Comparison of ENCODE assay signal across 8 mouse cellular contexts in the genomic region with DNA sequence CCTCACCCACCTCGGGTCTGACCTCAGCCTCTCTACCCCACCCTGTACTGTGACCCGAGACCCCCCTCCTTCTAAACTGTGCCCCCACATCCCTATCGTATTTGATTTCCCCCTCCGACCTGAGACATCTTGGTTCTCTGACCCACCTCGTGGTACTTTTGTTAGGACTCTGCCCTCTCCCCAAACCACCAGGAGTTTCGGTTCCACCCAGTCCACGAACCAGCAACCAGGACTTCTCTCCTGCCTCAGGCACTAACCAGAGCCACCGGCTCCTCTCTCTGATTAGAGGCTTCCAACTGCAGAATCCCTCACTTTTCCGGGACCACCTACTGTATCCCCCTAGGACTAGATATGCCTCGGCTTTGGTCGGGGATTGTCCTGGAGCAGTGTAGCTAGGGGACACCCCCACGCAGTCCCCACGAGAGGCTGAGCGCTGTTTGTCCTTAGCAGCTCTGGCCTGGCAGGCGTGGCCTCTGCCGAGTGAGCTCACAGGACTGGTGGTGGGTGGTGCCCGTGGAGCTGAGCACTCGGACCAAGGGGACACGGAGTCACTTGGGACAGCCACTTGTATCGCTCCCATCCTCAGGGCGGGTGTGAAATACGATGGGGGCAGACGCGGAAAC. TPM values are rescaled to one million over a fixed set of nuclear protein-coding genes. Genes with fewer than 3 reads are reported as not detected.
DNase-seq lines count a peak whose midpoint lies in the region; ATAC-seq and TF ChIP-seq lines count a peak whose summit lies in the region.

No protein-coding gene starts in this region.

- no peak for ATAC-seq in heart, embryonic 14.5 days (ENCODE audit: insufficient number of reproducible peaks, insufficient read depth, low FRiP score, low read depth)
- ATAC-seq in limb, embryonic 15.5 days (ENCODE audit: insufficient number of reproducible peaks, low FRiP score, low TSS enrichment, low read depth): no peak
- 0 out of 2 replicates have a peak, but pooled peaks have one; percentile 10 for ATAC-seq in neural tube, embryonic 13.5 days (ENCODE audit: low read depth)

- H3K9ac ChIP-seq in heart, embryonic 14.5 days (ENCODE audit: low read length): peak overlapping the region; percentile 31; the same call in 1 of the 2 replicates
- H3K9ac ChIP-seq in limb, embryonic 15.5 days: no peak overlapping the region
- peak overlapping the region; percentile 10; the same call in 1 of the 2 replicates for H3K9ac ChIP-seq in neural tube, embryonic 13.5 days

- TF ChIP-seq CTCF in left cerebral cortex, adult 2 months (IDR thresholded peaks at IDR 0.05): no peak

- DNase-seq in left cerebral cortex, adult 2 months (ENCODE audit: extremely low spot score in 1 of 2, low spot score in 2 of 2): no peak
- no peak for DNase-seq in left cerebral cortex, adult 8-10 months (ENCODE audit: low spot score in 2 of 2)
- DNase-seq in layer of hippocampus, adult 8-10 months (ENCODE audit: low spot score in 2 of 2): no peak
- DNase-seq in right cerebral cortex, postnatal 25 days: no peak
- DNase-seq in embryo, embryonic 10.5 days (ENCODE audit: low spot score): no peak

- H3K36me3 ChIP-seq in heart, embryonic 14.5 days (ENCODE audit: control insufficient read depth, insufficient read depth, low read length): peaks cover 20% of the 10 kb centered on the region
- peaks cover 11% of the 10 kb centered on the region; the same call in 1 of the 2 replicates for H3K36me3 ChIP-seq in limb, embryonic 15.5 days
- H3K36me3 ChIP-seq in neural tube, embryonic 13.5 days: peaks cover 10% of the 10 kb centered on the region

- intact Hi-C loops in left cerebral cortex, adult 2 months (cut with DNase I): no loop called here

- peaks cover 72% of the 10 kb centered on the region for H3K27me3 ChIP-seq in heart, embryonic 14.5 days (ENCODE audit: control insufficient read depth, insufficient read depth, low read length)
- H3K27me3 ChIP-seq in limb, embryonic 15.5 days: peaks cover 84% of the 10 kb centered on the region
- H3K27me3 ChIP-seq in neural tube, embryonic 13.5 days: peaks cover 75% of the 10 kb centered on the region

- peak overlapping the region; percentile 67 for H3K4me2 ChIP-seq in heart, embryonic 14.5 days (ENCODE audit: low read length)
- H3K4me2 ChIP-seq in limb, embryonic 15.5 days: peak overlapping the region; percentile 59
- peak overlapping the region; percentile 47 for H3K4me2 ChIP-seq in neural tube, embryonic 13.5 days

- H3K4me1 ChIP-seq in heart, embryonic 14.5 days (ENCODE audit: control insufficient read depth in 2 of 2, insufficient read depth in 2 of 2, low read length in 2 of 2): peaks cover 16 to 34% of the 10 kb centered on the region in 2 experiments; a peak in 3 of 4 replicates
- H3K4me1 ChIP-seq in limb, embryonic 15.5 days: peaks cover 46% of the 10 kb centered on the region
- H3K4me1 ChIP-seq in neural tube, embryonic 13.5 days (replicated peaks): peaks cover 51% of the 10 kb centered on the region

- H3K9me3 ChIP-seq in heart, embryonic 14.5 days (ENCODE audit: control insufficient read depth, low read length): no peaks in the 10 kb centered on the region
- no peaks in the 10 kb centered on the region for H3K9me3 ChIP-seq in limb, embryonic 15.5 days
- H3K9me3 ChIP-seq in neural tube, embryonic 13.5 days: no peaks in the 10 kb centered on the region

- peak overlapping the region; percentile 34 for H3K4me3 ChIP-seq in left cerebral cortex, adult 2 months
- peak overlapping the region; percentile 27 to 37 for H3K4me3 ChIP-seq in heart, embryonic 14.5 days (ENCODE audit: control insufficient read depth in 1 of 2, insufficient read depth in 1 of 2, low read depth in 1 of 2, low read length in 2 of 2)
- H3K4me3 ChIP-seq in limb, embryonic 15.5 days: peak overlapping the region; percentile 38
- peak overlapping the region; percentile 24 for H3K4me3 ChIP-seq in neural tube, embryonic 13.5 days

- 9% methylated on average over 24 of the region's 24 CpGs for WGBS in heart, embryonic 14.5 days
- WGBS in limb, embryonic 15.5 days: 8% methylated on average over 24 of the region's 24 CpGs
- 8% methylated on average over 24 of the region's 24 CpGs for WGBS in neural tube, embryonic 13.5 days

- H3K27ac ChIP-seq in left cerebral cortex, adult 2 months: no peak overlapping the region
- no peak overlapping the region for H3K27ac ChIP-seq in heart, embryonic 14.5 days (replicated peaks in 1 of 2; ENCODE audit: control insufficient read depth in 1 of 2, insufficient read depth in 1 of 2, low read depth in 2 of 2, low read length in 2 of 2)
- no peak overlapping the region for H3K27ac ChIP-seq in limb, embryonic 15.5 days
- no peak overlapping the region for H3K27ac ChIP-seq in neural tube, embryonic 13.5 days (replicated peaks)

RNA-seq across cellular contexts. Expression of a gene that starts 0.9 kb away (rescaled TPM):
- under 1 TPM; 0.63 to 0.91 TPM for total RNA-seq in left cerebral cortex, adult 2 months (2021)
- under 1 TPM; 0.54 to 0.79 (median 0.65) TPM for total RNA-seq in left cerebral cortex, adult 8-10 months (2022)
- polyA plus RNA-seq in heart, embryonic 14.5 days (2014; fragmentation: Nextera tagmentation; extraction: Ambion mirVana): 0.30 and 0.42 TPM in 2 replicates
- 2.9 and 3.7 TPM in 2 replicates for polyA plus RNA-seq in limb, embryonic 15.5 days (2015; fragmentation: Nextera tagmentation; extraction: Ambion mirVana)
- 3.1 and 3.9 TPM in 2 replicates for polyA plus RNA-seq in neural tube, embryonic 13.5 days (2015; fragmentation: Nextera tagmentation; extraction: Ambion mirVana)
- total RNA-seq in layer of hippocampus, adult 8-10 months (2022): under 1 TPM; 0.57 to 0.62 (median 0.59) TPM

RNA-seq across cellular contexts. Expression of a gene that starts 13.6 kb away (rescaled TPM):
- total RNA-seq in left cerebral cortex, adult 2 months (2021): under 1 TPM in 1 of 2 experiments, not detected in 1; 0.25 TPM
- total RNA-seq in left cerebral cortex, adult 8-10 months (2022): under 1 TPM in 1 of 4 experiments, not detected in 3; 0.28 TPM
- 1.5 and 1.8 TPM in 2 replicates for polyA plus RNA-seq in heart, embryonic 14.5 days (2014; fragmentation: Nextera tagmentation; extraction: Ambion mirVana)
- polyA plus RNA-seq in limb, embryonic 15.5 days (2015; fragmentation: Nextera tagmentation; extraction: Ambion mirVana): 3.2 and 4.2 TPM in 2 replicates
- 3.4 TPM in 2 replicates for polyA plus RNA-seq in neural tube, embryonic 13.5 days (2015; fragmentation: Nextera tagmentation; extraction: Ambion mirVana)
- total RNA-seq in layer of hippocampus, adult 8-10 months (2022): under 1 TPM in 2 of 4 experiments, not detected in 2; 0.41 to 0.47 TPM

RNA-seq across cellular contexts. Expression of a gene that starts 14.0 kb away (rescaled TPM):
- 100 to 1,000 TPM; 145 to 146 TPM for total RNA-seq in left cerebral cortex, adult 2 months (2021)
- 100 to 1,000 TPM; 102 to 149 (median 131) TPM for total RNA-seq in left cerebral cortex, adult 8-10 months (2022)
- polyA plus RNA-seq in heart, embryonic 14.5 days (2014; fragmentation: Nextera tagmentation; extraction: Ambion mirVana): 409 and 446 TPM in 2 replicates
- polyA plus RNA-seq in limb, embryonic 15.5 days (2015; fragmentation: Nextera tagmentation; extraction: Ambion mirVana): 168 and 176 TPM in 2 replicates
- polyA plus RNA-seq in neural tube, embryonic 13.5 days (2015; fragmentation: Nextera tagmentation; extraction: Ambion mirVana): 169 and 186 TPM in 2 replicates
- total RNA-seq in layer of hippocampus, adult 8-10 months (2022): 100 to 1,000 TPM in 3 of 4 experiments, 10 to 100 TPM in 1; 95.2 to 148 (median 127) TPM

RNA-seq across cellular contexts. Expression of a gene that starts 14.2 kb away (rescaled TPM):
- 10 to 100 TPM; 25.8 to 30.7 TPM for total RNA-seq in left cerebral cortex, adult 2 months (2021)
- total RNA-seq in left cerebral cortex, adult 8-10 months (2022): 10 to 100 TPM; 20.2 to 30.4 (median 21.7) TPM
- 5.6 and 8.4 TPM in 2 replicates for polyA plus RNA-seq in heart, embryonic 14.5 days (2014; fragmentation: Nextera tagmentation; extraction: Ambion mirVana)
- 3.7 and 6.4 TPM in 2 replicates for polyA plus RNA-seq in limb, embryonic 15.5 days (2015; fragmentation: Nextera tagmentation; extraction: Ambion mirVana)
- 10.0 and 12.1 TPM in 2 replicates for polyA plus RNA-seq in neural tube, embryonic 13.5 days (2015; fragmentation: Nextera tagmentation; extraction: Ambion mirVana)
- total RNA-seq in layer of hippocampus, adult 8-10 months (2022): 10 to 100 TPM; 19.1 to 43.7 (median 32.3) TPM

RNA-seq across cellular contexts. Expression of a gene that starts 56.1 kb away (rescaled TPM):
- 10 to 100 TPM; 18.5 to 20.7 TPM for total RNA-seq in left cerebral cortex, adult 2 months (2021)
- 10 to 100 TPM; 16.4 to 19.4 (median 17.9) TPM for total RNA-seq in left cerebral cortex, adult 8-10 months (2022)
- polyA plus RNA-seq in heart, embryonic 14.5 days (2014; fragmentation: Nextera tagmentation; extraction: Ambion mirVana): 3.2 and 5.0 TPM in 2 replicates
- polyA plus RNA-seq in limb, embryonic 15.5 days (2015; fragmentation: Nextera tagmentation; extraction: Ambion mirVana): 4.3 and 4.7 TPM in 2 replicates
- 50.9 and 58.8 TPM in 2 replicates for polyA plus RNA-seq in neural tube, embryonic 13.5 days (2015; fragmentation: Nextera tagmentation; extraction: Ambion mirVana)
- total RNA-seq in layer of hippocampus, adult 8-10 months (2022): 10 to 100 TPM; 15.7 to 22.4 (median 20.7) TPM
